Mouse (Mus musculus): Measurements from ENCODE around the gene Shoc2.

DNA sequence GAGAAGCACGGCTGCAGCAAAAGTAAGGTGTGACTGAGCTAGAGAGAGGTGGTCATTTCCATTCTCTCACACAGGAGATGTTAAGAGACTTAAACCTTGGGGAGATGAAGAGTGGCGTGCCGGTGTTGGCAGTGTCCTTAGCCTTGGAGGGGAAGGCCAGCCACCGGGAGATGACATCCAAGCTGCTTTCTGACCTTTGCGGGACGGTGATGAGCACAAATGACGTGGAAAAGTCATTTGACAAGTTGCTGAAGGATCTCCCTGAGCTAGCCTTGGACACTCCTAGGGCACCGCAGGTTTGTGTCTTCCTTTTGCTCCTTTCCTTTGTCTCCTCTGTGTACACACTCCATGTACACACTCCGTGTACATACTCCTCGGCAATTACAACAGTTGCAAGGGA is 24.6 kb upstream of the Shoc2 start:
- no peak for TF ChIP-seq POLR2A (IDR thresholded peaks at IDR 0.05; ENCODE audit: control insufficient read depth, low read depth, low read length)
- no peak for TF ChIP-seq CTCF (IDR thresholded peaks at IDR 0.05; ENCODE audit: control insufficient read depth, insufficient read depth, insufficient replicate concordance, low read depth, low read length)
